Mouse (Mus musculus) embryonic facial prominence, embryonic 14.5 days (tissue): ENCODE data around the gene Lifr. TPM values are rescaled to one million over a fixed set of nuclear protein-coding genes. Genes with fewer than 3 reads are reported as not detected.

Experiments
- ATAC-seq: fragments of 200-750 bp; cut with Nextera tagmentation; 2 replicates; pipeline ENCODE4 v1.8.0; 2017; ENCODE audit warnings: low read depth, moderate number of reproducible peaks, moderate TSS enrichment
- DNase-seq: peaks from one replicate; pipeline ENCODE4 v3.0.0-alpha.2; 2015; ENCODE audit warnings: low spot score
- H3K27ac ChIP-seq: fragments of 300-500 bp; sonication (generic); replicated peaks from 2 replicates; pipeline ENCODE4 v1.5.1; 2014; ENCODE audit warnings: low read depth, mild to moderate bottlenecking, low read length, moderate library complexity
- H3K27me3 ChIP-seq: fragments of 300-500 bp; sonication (generic); replicated peaks from 2 replicates; pipeline ENCODE4 v1.6.1; 2014; ENCODE audit warnings: low read length; ENCODE audit not compliant: control insufficient read depth, insufficient read depth
- H3K36me3 ChIP-seq: fragments of 300-500 bp; sonication (generic); 2 replicates; pipeline ENCODE4 v1.6.1; 2014; ENCODE audit warnings: low read length, mixed read lengths; ENCODE audit not compliant: control insufficient read depth, insufficient read depth
- H3K4me1 ChIP-seq: fragments of 300-500 bp; sonication (generic); 2 replicates; pipeline ENCODE4 v1.6.1; 2014; ENCODE audit warnings: antibody characterized with exemption, low read length; ENCODE audit not compliant: control insufficient read depth, insufficient read depth
- H3K4me2 ChIP-seq: fragments of 300-500 bp; sonication (generic); 2 replicates; pipeline ENCODE4 v1.6.1; 2014; ENCODE audit warnings: low read depth, mild to moderate bottlenecking, low read length, moderate library complexity, mixed read lengths
- H3K4me3 ChIP-seq: fragments of 300-500 bp; sonication (generic); 2 replicates; pipeline ENCODE4 v1.5.1; 2014; ENCODE audit warnings: low read depth, mild to moderate bottlenecking, low read length
- H3K9ac ChIP-seq: fragments of 300-500 bp; sonication (generic); 2 replicates; pipeline ENCODE4 v1.6.1; 2014; ENCODE audit warnings: low read depth, mild to moderate bottlenecking, low read length, moderate library complexity, mixed read lengths
- H3K9me3 ChIP-seq: fragments of 300-500 bp; sonication (generic); 2 replicates; pipeline ENCODE4 v1.6.1; 2016; ENCODE audit warnings: low read length; ENCODE audit not compliant: control insufficient read depth
- WGBS: fragments of 180-500 bp; shearing (Covaris S2); extraction: QIAGEN DNeasy Blood & Tissue Kit; methylation state at CpG from one replicate; pipeline ENCODE4 v1.1.7; 2014; 5-methylcytosine and 5-hydroxymethylcytosine counted together
- polyA plus RNA-seq: library from polyadenylated mRNA; unstranded; fragments of >200 nt; fragmentation: Nextera tagmentation; extraction: Ambion mirVana; gene quantifications from 2 replicates; pipeline ENCODE4 v1.2.1, GENCODE M21; 2014

Lifr gene
- polyA plus RNA-seq, 1 experiment from 2014 or later = 39.2 TPM

DNA sequence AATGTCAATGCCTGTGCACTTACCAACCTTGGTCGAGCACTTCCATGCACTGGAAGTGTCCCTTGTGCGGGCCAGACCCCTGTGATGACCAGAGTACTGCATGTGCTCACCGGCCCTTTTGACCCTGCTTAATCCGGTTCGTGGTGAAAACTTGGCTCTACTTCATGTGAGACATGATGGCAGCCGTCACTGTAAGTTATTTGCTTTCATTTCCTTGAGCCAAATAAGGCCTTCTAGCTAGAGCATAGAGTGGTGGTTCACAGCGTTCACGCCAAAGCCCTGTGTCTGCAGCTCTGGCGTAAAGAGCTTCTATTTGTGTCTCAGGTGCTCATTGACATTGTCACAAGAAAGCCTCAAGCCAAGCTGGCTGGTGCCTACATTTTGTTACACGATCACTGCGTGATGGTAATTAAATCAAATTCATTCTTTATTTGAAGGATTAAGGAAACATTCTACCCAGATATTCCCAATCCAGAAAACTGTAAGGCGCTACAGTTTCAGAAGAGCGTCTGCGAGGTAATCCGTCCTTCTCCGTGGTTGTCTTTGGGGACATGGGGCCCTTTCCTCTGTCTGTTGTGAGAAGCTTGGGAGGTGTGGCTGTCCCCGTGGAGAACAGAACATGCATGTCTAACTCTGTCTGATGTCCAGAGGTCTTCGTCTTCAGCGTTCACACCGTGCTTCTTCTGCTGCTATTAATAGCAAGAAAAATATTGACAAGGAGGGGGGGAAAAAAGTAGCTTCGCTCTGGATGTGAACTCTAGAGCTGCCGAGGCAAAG lies 99.5 kb downstream of the Lifr start:
- peaks cover 55% of the 10 kb centered on the region for H3K36me3 ChIP-seq
- H3K9me3 ChIP-seq = no peaks in the 10 kb centered on the region
- no peaks in the 10 kb centered on the region for H3K27me3 ChIP-seq
- no peak overlapping the region for H3K9ac ChIP-seq
- WGBS = 86% methylated on average over 22 of the region's 22 CpGs
- no peak overlapping the region for H3K27ac ChIP-seq
- H3K4me1 ChIP-seq = peaks cover 12% of the 10 kb centered on the region
- DNase-seq (no peak), ATAC-seq (no peak)
- no peak overlapping the region for H3K4me3 ChIP-seq
- no peak overlapping the region for H3K4me2 ChIP-seq

DNA sequence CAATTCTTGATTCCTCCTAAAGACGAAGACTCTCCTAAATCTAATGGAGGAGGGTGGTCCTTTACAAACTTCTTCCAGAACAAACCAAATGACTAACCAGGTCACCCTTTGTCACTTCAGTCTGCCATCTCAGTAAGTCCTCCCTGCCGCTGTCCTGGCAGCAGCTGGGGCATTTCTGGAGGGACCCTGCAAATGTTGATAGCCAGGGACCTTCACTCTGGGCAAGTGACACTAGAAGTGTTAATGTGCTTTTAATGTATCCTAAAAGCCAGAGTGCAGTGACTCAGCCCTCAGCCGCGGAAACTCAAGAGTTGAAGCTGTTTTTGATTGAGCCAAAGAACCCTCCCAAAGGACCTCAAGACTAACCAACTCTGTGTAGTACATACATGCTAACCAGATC lies 100.7 kb downstream of the Lifr start:
- no peak overlapping the region for H3K4me2 ChIP-seq
- ATAC-seq (no peak), DNase-seq (no peak)
- H3K27ac ChIP-seq = no peak overlapping the region
- H3K36me3 ChIP-seq = peaks cover 44% of the 10 kb centered on the region
- no peak overlapping the region for H3K9ac ChIP-seq
- WGBS = 78% methylated on average over 4 of the region's 4 CpGs
- no peaks in the 10 kb centered on the region for H3K27me3 ChIP-seq
- no peaks in the 10 kb centered on the region for H3K9me3 ChIP-seq
- no peak overlapping the region for H3K4me3 ChIP-seq
- peaks cover 22% of the 10 kb centered on the region for H3K4me1 ChIP-seq

- H3K27me3 ChIP-seq = no peaks in the 10 kb centered on the region
- WGBS = 90% methylated on average over 2 of the region's 2 CpGs
These were observed 102.2 kb downstream of the Lifr start for GRCm38 (mm10) chr15:7192582-7192981.

DNA sequence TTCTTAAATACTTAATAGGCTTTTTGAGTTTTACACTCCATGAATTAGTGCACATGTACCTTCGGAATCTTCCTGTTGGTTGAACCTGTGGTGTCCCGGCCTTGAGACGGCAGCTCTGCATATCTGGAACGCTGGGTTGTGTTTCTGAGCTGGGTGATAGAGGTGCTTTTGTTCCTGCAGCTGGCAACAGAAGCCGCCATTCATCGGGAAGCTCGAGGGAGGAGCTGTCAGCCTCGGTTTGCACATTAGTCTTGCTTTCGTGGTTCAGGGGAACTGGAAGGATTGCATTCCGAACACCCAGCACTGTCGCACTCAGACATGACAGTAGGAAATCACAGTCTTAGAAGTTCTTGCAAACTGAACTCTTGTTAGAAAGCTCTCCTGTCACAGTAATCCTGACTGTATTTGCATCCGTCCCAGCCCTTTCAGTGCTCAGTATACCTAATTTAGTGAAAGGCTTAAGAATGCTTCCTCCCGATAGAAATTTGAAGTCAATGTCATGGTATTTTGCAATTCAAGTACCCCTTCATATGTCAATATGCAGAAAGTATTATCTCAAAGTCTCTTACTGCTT lies 103.8 kb downstream of the Lifr start:
- Histone ChIP-seq H3K4me3 (no peak overlapping the region), H3K27me3 (no peaks in the 10 kb centered on the region), H3K9me3 (no peaks in the 10 kb centered on the region), H3K4me1 (peaks cover 36% of the 10 kb centered on the region), H3K27ac (peak overlapping the region; percentile 54), H3K4me2 (0 out of 2 replicates have a peak overlapping the region, but pooled peaks have one; percentile 6), H3K9ac (peak overlapping the region; percentile 3; the same call in 1 of the 2 replicates), H3K36me3 (peaks cover 24% of the 10 kb centered on the region)
- WGBS = 10% methylated on average over 13 of the region's 13 CpGs
- peak; percentile 83 for ATAC-seq
- peak; percentile 87 for DNase-seq

More at GRCm38 (mm10) chr15:7192582-7192981, 102.2 kb downstream of the Lifr start:
- peaks cover 31% of the 10 kb centered on the region for H3K36me3 ChIP-seq
- H3K4me1 ChIP-seq = peaks cover 25% of the 10 kb centered on the region
- no peaks in the 10 kb centered on the region for H3K9me3 ChIP-seq
- no peak overlapping the region for H3K4me3 ChIP-seq
- no peak overlapping the region for H3K9ac ChIP-seq
- no peak for DNase-seq
- no peak for ATAC-seq
- no peak overlapping the region for H3K4me2 ChIP-seq
- no peak overlapping the region for H3K27ac ChIP-seq

DNA sequence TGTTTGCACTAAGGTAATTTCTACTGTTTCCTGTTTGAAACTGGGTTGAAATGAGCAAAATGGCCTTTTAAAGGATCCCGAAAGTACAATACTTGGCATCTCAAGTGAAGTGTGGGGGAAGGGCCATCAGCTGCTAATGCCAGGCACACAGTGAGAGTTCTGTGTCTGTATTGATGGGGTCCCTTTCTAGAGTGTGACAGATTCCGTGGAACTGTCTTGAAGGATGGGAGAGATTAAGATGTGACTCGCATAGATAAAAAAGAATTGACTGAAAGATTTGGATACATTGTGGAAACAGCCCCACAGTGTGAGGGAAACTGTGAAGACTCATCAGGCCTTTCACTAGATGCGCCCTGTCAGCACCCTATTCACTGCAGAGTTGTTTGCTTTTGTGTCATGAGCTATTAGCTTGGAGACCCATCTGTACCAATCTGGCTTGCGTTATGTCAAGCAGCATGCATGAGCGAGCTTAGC lies 104.4 kb downstream of the Lifr start:
- Histone ChIP-seq H3K4me2 (no peak overlapping the region), H3K4me1 (peaks cover 36% of the 10 kb centered on the region), H3K9me3 (no peaks in the 10 kb centered on the region), H3K9ac (no peak overlapping the region), H3K27ac (peak overlapping the region; percentile 54), H3K4me3 (no peak overlapping the region), H3K27me3 (no peaks in the 10 kb centered on the region), H3K36me3 (peaks cover 19% of the 10 kb centered on the region)
- 40% methylated on average over 6 of the region's 6 CpGs for WGBS
- ATAC-seq (peak; percentile 47; the same call in 1 of the 2 replicates), DNase-seq (peak; percentile 70)

- H3K4me3 ChIP-seq = no peak overlapping the region
- no peak overlapping the region for H3K4me2 ChIP-seq
- DNase-seq (peak; percentile 25), ATAC-seq (no peak)
- 41% methylated on average over 3 of the region's 3 CpGs for WGBS
- H3K27me3 ChIP-seq = no peaks in the 10 kb centered on the region
- H3K27ac ChIP-seq = no peak overlapping the region
- H3K9me3 ChIP-seq = no peaks in the 10 kb centered on the region
- no peak overlapping the region for H3K9ac ChIP-seq
- no peaks in the 10 kb centered on the region for H3K36me3 ChIP-seq
- peaks cover 52% of the 10 kb centered on the region for H3K4me1 ChIP-seq
These were observed 107.4 kb downstream of the Lifr start for GRCm38 (mm10) chr15:7197652-7198445.

DNA sequence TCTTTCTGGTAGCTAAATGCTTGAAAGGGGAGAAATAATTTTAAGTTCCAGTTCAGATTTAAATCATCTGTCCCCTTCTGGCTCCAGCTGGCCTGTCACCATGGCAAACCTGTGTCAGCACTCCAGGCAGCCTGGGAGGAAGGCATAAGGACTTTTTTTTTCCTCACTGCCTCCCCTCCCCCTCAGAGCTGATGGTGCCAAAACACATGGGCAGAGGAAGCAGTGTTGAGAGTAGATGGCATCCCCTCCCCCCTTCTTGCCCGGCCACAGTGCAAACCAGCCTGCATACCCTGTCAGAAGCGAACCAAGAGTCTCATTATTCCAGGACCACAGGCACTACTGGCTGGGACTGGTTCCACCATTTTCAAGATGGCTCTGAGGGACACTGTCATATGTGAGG lies 108.4 kb downstream of the Lifr start:
- 39% methylated on average over 2 of the region's 2 CpGs for WGBS
- Histone ChIP-seq H3K9me3 (no peaks in the 10 kb centered on the region), H3K9ac (no peak overlapping the region), H3K36me3 (no peaks in the 10 kb centered on the region), H3K4me3 (no peak overlapping the region), H3K4me1 (peaks cover 59% of the 10 kb centered on the region), H3K4me2 (no peak overlapping the region), H3K27me3 (no peaks in the 10 kb centered on the region), H3K27ac (no peak overlapping the region)
- DNase-seq = peak; percentile 45
- peak; percentile 12; the same call in 1 of the 2 replicates for ATAC-seq

GRCm38 (mm10) chr15:7200286-7200685 lies 109.9 kb downstream of the Lifr start:
- no peaks in the 10 kb centered on the region for H3K9me3 ChIP-seq
- DNase-seq (no peak), ATAC-seq (no peak)
- H3K9ac ChIP-seq = no peak overlapping the region
- peaks cover 50% of the 10 kb centered on the region for H3K4me1 ChIP-seq
- no peak overlapping the region for H3K4me2 ChIP-seq
- no peaks in the 10 kb centered on the region for H3K36me3 ChIP-seq
- H3K27ac ChIP-seq = no peak overlapping the region
- 47% methylated on average over 6 of the region's 6 CpGs for WGBS
- no peaks in the 10 kb centered on the region for H3K27me3 ChIP-seq
- no peak overlapping the region for H3K4me3 ChIP-seq
